Mouse (Mus musculus): ENCODE results near the gene Ebi3.
"Not testable (repeated sequence)": the region's sequence is repeated elsewhere in the genome, so short reads cannot be mapped to it uniquely, and the experiment has no call there.

Ebi3 gene

GRCm38 (mm10) chr17:55952447-55953027 lies at the start of gene Ebi3:
Gene Ebi3 (plus strand): TSS chr17:55952640.
- no peak for DNase-seq (ENCODE audit: extremely low read depth, low read depth, low spot score)

- no peak for DNase-seq (ENCODE audit: extremely low read depth, low read depth, low spot score)
These were observed 49.4 kb upstream of the Ebi3 start for GRCm38 (mm10) chr17:55903087-55903486.

GRCm38 (mm10) chr17:55903687-55904086 lies 48.8 kb upstream of the Ebi3 start:
- DNase-seq (ENCODE audit: extremely low read depth, low read depth, low spot score): no peak

GRCm38 (mm10) chr17:55904131-55904530 lies 48.3 kb upstream of the Ebi3 start:
- DNase-seq (ENCODE audit: extremely low read depth, low read depth, low spot score): no peak

GRCm38 (mm10) chr17:55906669-55907068 lies 45.8 kb upstream of the Ebi3 start:
- DNase-seq (ENCODE audit: extremely low read depth, low read depth, low spot score): no peak

GRCm38 (mm10) chr17:55931553-55932502 lies 20.6 kb upstream of the Ebi3 start:
- no peak for DNase-seq (ENCODE audit: extremely low read depth, low read depth, low spot score)

- DNase-seq (ENCODE audit: extremely low read depth, low read depth, low spot score): no peak
These were observed 19.8 kb upstream of the Ebi3 start for GRCm38 (mm10) chr17:55932635-55933034.

GRCm38 (mm10) chr17:55933191-55933590 lies 19.2 kb upstream of the Ebi3 start:
- DNase-seq (ENCODE audit: extremely low read depth, low read depth, low spot score): no peak

GRCm38 (mm10) chr17:55944387-55944865 lies 8.0 kb upstream of the Ebi3 start:
- not testable (repeated sequence) for DNase-seq (ENCODE audit: extremely low read depth, low read depth, low spot score)

GRCm38 (mm10) chr17:55944866-55945682 lies 7.4 kb upstream of the Ebi3 start:
- not testable (repeated sequence) for DNase-seq (ENCODE audit: extremely low read depth, low read depth, low spot score)

GRCm38 (mm10) chr17:55945696-55946095 lies 6.7 kb upstream of the Ebi3 start:
- DNase-seq (ENCODE audit: extremely low read depth, low read depth, low spot score): no peak

GRCm38 (mm10) chr17:55948647-55949046 lies 3.8 kb upstream of the Ebi3 start:
- no peak for DNase-seq (ENCODE audit: extremely low read depth, low read depth, low spot score)

GRCm38 (mm10) chr17:55949400-55949799 lies 3.0 kb upstream of the Ebi3 start, which contains the start of gene Zfp119b:
Gene Zfp119b (minus strand): TSS chr17:55949500.
- no peak for DNase-seq (ENCODE audit: extremely low read depth, low read depth, low spot score)

GRCm38 (mm10) chr17:55950601-55951000 lies 1.8 kb upstream of the Ebi3 start:
- DNase-seq (ENCODE audit: extremely low read depth, low read depth, low spot score): no peak

GRCm38 (mm10) chr17:55952041-55952440 lies 399 bp upstream of the Ebi3 start:
- DNase-seq (ENCODE audit: extremely low read depth, low read depth, low spot score): no peak

GRCm38 (mm10) chr17:55953751-55954150 lies 1.3 kb downstream of the Ebi3 start:
- DNase-seq (ENCODE audit: extremely low read depth, low read depth, low spot score): no peak

- no peak for DNase-seq (ENCODE audit: extremely low read depth, low read depth, low spot score)
These were observed 1.8 kb downstream of the Ebi3 start for GRCm38 (mm10) chr17:55954229-55954628.

GRCm38 (mm10) chr17:55956129-55956528 lies 3.7 kb downstream of the Ebi3 start:
- no peak for DNase-seq (ENCODE audit: extremely low read depth, low read depth, low spot score)

GRCm38 (mm10) chr17:55956591-55956990 lies 4.2 kb downstream of the Ebi3 start:
- no peak for DNase-seq (ENCODE audit: extremely low read depth, low read depth, low spot score)

GRCm38 (mm10) chr17:55957168-55957567 lies 4.7 kb downstream of the Ebi3 start:
- DNase-seq (ENCODE audit: extremely low read depth, low read depth, low spot score): no peak
